Comparison of ENCODE assay signal across 7 mouse cellular contexts in genomic region chr5:146867246-146867945, GRCm38 (mm10). TPM values are rescaled to one million over a fixed set of nuclear protein-coding genes. Genes with fewer than 3 reads are reported as not detected.
DNase-seq lines count a peak whose midpoint lies in the region; ATAC-seq lines count a peak whose summit lies in the region.

No protein-coding gene starts in this region.

- 0 out of 2 replicates have a peak, but pooled peaks cover 6% of the 10 kb centered on the region for H3K9me3 ChIP-seq in hindbrain, embryonic 12.5 days (replicated peaks)

- H3K4me1 ChIP-seq in hindbrain, embryonic 12.5 days: peaks cover 7% of the 10 kb centered on the region

- peak overlapping the region; percentile 41; the same call in 1 of the 2 replicates for H3K9ac ChIP-seq in hindbrain, embryonic 12.5 days

- H3K27me3 ChIP-seq in hindbrain, embryonic 12.5 days: no peaks in the 10 kb centered on the region

- H3K27ac ChIP-seq in hindbrain, embryonic 12.5 days: peak overlapping the region; percentile 23; the same call in 1 of the 2 replicates

- DNase-seq in MEL-GATA-1-ER (ENCODE audit: extremely low read depth, low read depth): peak; percentile 96
- DNase-seq in cerebellum, adult 8-10 months: peak; percentile 6
- peak; percentile 63 to 92 for DNase-seq in left cerebral cortex, adult 8-10 months (ENCODE audit: low spot score in 2 of 2)
- peak; percentile 62 for DNase-seq in right cerebral cortex, postnatal 4 days

- peak; percentile 89 for ATAC-seq in frontal cortex, adult (ENCODE audit: low TSS enrichment)
- no peak; the same call in 1 of the 2 replicates for ATAC-seq in hindbrain, embryonic 12.5 days (ENCODE audit: low FRiP score)
- peak; percentile 52 for ATAC-seq in megakaryocyte, adult 5-6 weeks (ENCODE audit: poor library complexity, severe bottlenecking)

- WGBS in hindbrain, embryonic 12.5 days: 8% methylated on average over 19 of the region's 19 CpGs

- H3K4me2 ChIP-seq in hindbrain, embryonic 12.5 days (replicated peaks): peak overlapping the region; percentile 46

- H3K4me3 ChIP-seq in hindbrain, embryonic 12.5 days: peak overlapping the region; percentile 15

- no peaks in the 10 kb centered on the region for H3K36me3 ChIP-seq in hindbrain, embryonic 12.5 days

RNA-seq across cellular contexts. Expression of gene Rasl11a, which starts 22.5 kb away (rescaled TPM):
- polyA plus RNA-seq in hindbrain, embryonic 12.5 days (2016; fragmentation: Nextera tagmentation; extraction: Ambion mirVana): 11.0 and 13.4 TPM in 2 replicates
- 1 to 10 TPM; 3.2 to 5.9 (median 4.9) TPM for total RNA-seq in left cerebral cortex, adult 8-10 months (2022)
- not detected in 2 replicates for total RNA-seq in megakaryocyte, adult 5-6 weeks (2015)
- not detected in 2 replicates for total RNA-seq in megakaryocyte, adult 5-6 weeks (2017)

RNA-seq across cellular contexts. Expression of gene Rpl21, which starts 34.7 kb away (rescaled TPM):
- 362 and 406 TPM in 2 replicates for polyA plus RNA-seq in hindbrain, embryonic 12.5 days (2016; fragmentation: Nextera tagmentation; extraction: Ambion mirVana)
- total RNA-seq in left cerebral cortex, adult 8-10 months (2022): 100 to 1,000 TPM; 131 to 217 (median 174) TPM
- 1,886 and 1,948 TPM in 2 replicates for total RNA-seq in megakaryocyte, adult 5-6 weeks (2015)
- 1,623 and 1,719 TPM in 2 replicates for total RNA-seq in megakaryocyte, adult 5-6 weeks (2017)

Comparison
In these comparisons a context has a peak if more than half of its experiments do, and no peak if none do; other contexts are left out.
1. DNase-seq: peak in every context shown above with its lines; median percentile 96 in MEL-GATA-1-ER; 78 in left cerebral cortex, adult 8-10 months; 62 in right cerebral cortex, postnatal 4 days; 6 in cerebellum, adult 8-10 months.
2. RNA of gene Rasl11a, which starts 22.5 kb away (total RNA-seq): 3.2 to 5.9 TPM in left cerebral cortex, adult 8-10 months; not detected in megakaryocyte, adult 5-6 weeks; every median in the first group is over 4 times any median in the second.
3. RNA of gene Rpl21, which starts 34.7 kb away (total RNA-seq): 1,623 to 1,948 TPM in megakaryocyte, adult 5-6 weeks; 131 to 217 TPM in left cerebral cortex, adult 8-10 months; every median in the first group is over 4 times any median in the second.